Mouse (Mus musculus): ENCODE measurements at regions not wholly inside any gene's neighbourhood (a gene's known extent, or its start where the extent isn't known, plus 50 kb on each side); places are given as distances from the start of the nearest gene placed in this dataset.
A peak's percentile ranks its signal among the peaks of the same experiment; 100 is the strongest.

DNA sequence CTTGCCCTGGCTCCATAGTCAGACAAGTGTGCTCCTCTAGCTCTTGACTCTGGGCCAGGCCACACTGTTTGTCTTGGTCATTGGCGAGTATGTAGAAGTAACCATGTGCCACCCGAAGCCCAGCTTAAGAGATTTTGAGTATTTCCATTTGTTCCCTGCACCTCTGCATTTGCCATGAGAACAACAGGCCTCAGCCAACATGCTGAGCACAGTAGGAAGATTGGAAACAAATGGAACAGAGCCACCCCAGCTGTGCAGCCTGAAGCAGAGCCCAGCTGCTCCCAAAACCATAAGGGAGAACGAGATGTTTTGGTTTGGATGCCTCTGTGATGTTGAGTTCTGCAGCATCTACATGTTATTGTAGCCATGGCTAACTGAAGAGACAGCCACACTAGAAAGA is 433.1 kb upstream of the Gm6657 start:
- H3K9me3 ChIP-seq (ENCODE audit: control insufficient read depth, low read length): no peaks in the 10 kb centered on the region
- H3K4me2 ChIP-seq (replicated peaks): no peak overlapping the region
- DNase-seq (ENCODE audit: low spot score) (no peak), ATAC-seq (ENCODE audit: low FRiP score) (no peak)
- no peaks in the 10 kb centered on the region for H3K27me3 ChIP-seq (ENCODE audit: control insufficient read depth, insufficient read depth, low read length)
- H3K36me3 ChIP-seq (replicated peaks; ENCODE audit: control insufficient read depth, insufficient read depth): no peaks in the 10 kb centered on the region
- H3K4me3 ChIP-seq (replicated peaks; ENCODE audit: low read length): no peak overlapping the region
- no peak overlapping the region for H3K27ac ChIP-seq
- H3K9ac ChIP-seq: no peak overlapping the region
- H3K4me1 ChIP-seq (replicated peaks; ENCODE audit: control insufficient read depth, insufficient read depth, low read length): peaks cover 15% of the 10 kb centered on the region; the same call in 1 of the 2 replicates
- WGBS: 82% methylated on average over 3 of the region's 3 CpGs

DNA sequence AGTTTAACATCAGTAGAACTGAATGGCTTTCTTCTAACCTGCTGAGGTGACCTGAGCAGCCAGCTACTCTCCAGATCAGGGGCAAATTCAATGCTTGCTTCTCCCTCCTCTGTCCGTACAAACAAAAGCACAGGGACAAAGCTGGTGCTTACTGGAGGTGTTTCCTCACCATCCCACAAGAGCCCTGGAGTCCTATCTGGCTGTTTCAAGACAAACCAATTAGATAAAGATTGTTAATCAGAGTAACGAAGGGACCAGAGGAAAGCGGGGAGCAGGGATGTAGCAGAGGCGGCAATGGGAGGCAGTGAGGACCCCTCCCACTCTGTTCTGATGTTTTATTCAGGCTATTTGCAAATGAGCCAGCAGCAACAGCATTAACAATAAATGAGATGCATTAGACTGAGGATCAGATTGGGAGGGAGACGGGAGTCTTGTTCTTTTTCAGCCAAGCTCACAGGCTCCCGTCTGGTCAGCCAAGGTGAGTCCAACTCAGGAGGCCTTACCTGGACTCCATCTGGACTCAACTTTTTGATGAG is 418.0 kb upstream of the Gm6657 start:
- Histone ChIP-seq H3K36me3 (replicated peaks; ENCODE audit: control insufficient read depth, insufficient read depth) (no peaks in the 10 kb centered on the region), H3K9me3 (ENCODE audit: control insufficient read depth, low read length) (no peaks in the 10 kb centered on the region), H3K4me2 (replicated peaks) (no peak overlapping the region), H3K4me3 (replicated peaks; ENCODE audit: low read length) (no peak overlapping the region), H3K9ac (no peak overlapping the region), H3K27me3 (ENCODE audit: control insufficient read depth, insufficient read depth, low read length) (no peaks in the 10 kb centered on the region), H3K27ac (no peak overlapping the region), H3K4me1 (replicated peaks; ENCODE audit: control insufficient read depth, insufficient read depth, low read length) (peaks cover 12% of the 10 kb centered on the region; the same call in 1 of the 2 replicates)
- ATAC-seq (ENCODE audit: low FRiP score) (no peak), DNase-seq (ENCODE audit: low spot score) (no peak)
- WGBS: 53% methylated on average over 6 of the region's 6 CpGs

DNA sequence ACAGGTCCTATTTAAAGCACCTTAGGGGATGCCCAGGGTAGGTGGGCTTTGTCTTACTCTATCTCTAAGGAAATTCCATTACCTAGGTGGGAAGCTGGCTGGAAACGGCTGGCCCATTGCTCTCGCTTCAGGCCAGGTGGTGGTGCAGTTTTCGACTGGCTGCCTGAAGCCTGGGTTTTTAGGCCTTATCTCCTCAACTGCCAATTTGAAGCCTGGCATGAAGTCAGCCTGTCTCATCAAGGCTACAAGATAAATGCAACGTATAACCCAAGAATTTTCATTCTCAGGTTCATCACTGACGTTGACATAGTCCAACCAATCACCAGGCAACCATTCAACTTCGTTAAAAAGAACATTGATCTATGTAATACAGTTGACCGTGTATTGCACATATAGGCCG is 417.3 kb upstream of the Gm6657 start:
- H3K4me3 ChIP-seq (replicated peaks; ENCODE audit: low read length): no peak overlapping the region
- H3K4me2 ChIP-seq (replicated peaks): no peak overlapping the region
- H3K36me3 ChIP-seq (replicated peaks; ENCODE audit: control insufficient read depth, insufficient read depth): no peaks in the 10 kb centered on the region
- peaks cover 14% of the 10 kb centered on the region; the same call in 1 of the 2 replicates for H3K4me1 ChIP-seq (replicated peaks; ENCODE audit: control insufficient read depth, insufficient read depth, low read length)
- ATAC-seq (ENCODE audit: low FRiP score) (no peak), DNase-seq (ENCODE audit: low spot score) (no peak)
- H3K27ac ChIP-seq: 0 out of 2 replicates have a peak overlapping the region, but pooled peaks have one; percentile 43
- H3K9me3 ChIP-seq (ENCODE audit: control insufficient read depth, low read length): no peaks in the 10 kb centered on the region
- no peaks in the 10 kb centered on the region for H3K27me3 ChIP-seq (ENCODE audit: control insufficient read depth, insufficient read depth, low read length)
- H3K9ac ChIP-seq: no peak overlapping the region
- 76% methylated on average over 8 of the region's 8 CpGs for WGBS

DNA sequence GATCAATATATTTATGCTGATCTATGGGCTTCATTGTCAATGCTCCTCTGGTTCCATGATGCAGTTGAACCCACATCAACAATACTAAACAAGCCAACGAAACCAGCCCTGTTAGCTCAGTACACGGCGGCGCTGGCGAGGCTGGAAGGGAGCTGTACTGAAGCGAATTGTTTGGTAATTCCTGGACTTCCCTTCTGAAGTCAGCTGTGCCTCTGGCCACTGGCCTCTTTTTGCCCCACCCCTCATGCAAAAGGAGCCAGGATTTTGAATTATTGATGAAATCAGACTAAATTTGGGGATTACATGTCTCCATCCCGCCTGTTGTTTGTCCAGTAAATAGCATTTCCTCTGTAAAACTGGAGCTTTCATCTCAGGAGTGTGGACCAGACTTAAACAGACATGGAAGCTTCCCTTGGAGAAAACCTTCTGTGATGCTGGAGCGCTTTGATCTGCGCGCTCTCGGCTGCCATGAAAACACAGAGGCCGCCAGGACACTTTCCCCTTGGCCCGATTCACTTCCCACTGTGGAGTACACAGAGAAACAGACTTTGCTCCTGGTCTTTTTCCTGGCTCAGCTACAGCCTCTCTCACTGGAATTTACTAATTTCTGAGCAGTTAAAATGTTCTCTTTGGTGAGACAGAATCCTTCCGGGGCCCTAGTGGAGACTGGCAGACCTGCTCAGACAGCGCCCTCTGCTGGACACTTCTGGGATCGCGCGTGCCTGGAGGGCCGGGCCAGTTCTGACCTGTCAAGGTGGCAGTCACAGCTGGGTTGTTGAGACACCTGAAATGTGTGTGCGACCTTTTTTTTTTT is 412.9 kb upstream of the Gm6657 start:
- Histone ChIP-seq H3K36me3 (replicated peaks; ENCODE audit: control insufficient read depth, insufficient read depth) (no peaks in the 10 kb centered on the region), H3K4me3 (replicated peaks; ENCODE audit: low read length) (0 out of 2 replicates have a peak overlapping the region, but pooled peaks have one; percentile 7), H3K27me3 (ENCODE audit: control insufficient read depth, insufficient read depth, low read length) (no peaks in the 10 kb centered on the region), H3K9me3 (ENCODE audit: control insufficient read depth, low read length) (no peaks in the 10 kb centered on the region), H3K4me1 (replicated peaks; ENCODE audit: control insufficient read depth, insufficient read depth, low read length) (peaks cover 30% of the 10 kb centered on the region), H3K4me2 (replicated peaks) (peak overlapping the region; percentile 37), H3K27ac (peak overlapping the region; percentile 71; the same call in 1 of the 2 replicates), H3K9ac (no peak overlapping the region)
- peak; percentile 72 for ATAC-seq (ENCODE audit: low FRiP score)
- WGBS: 37% methylated on average over 20 of the region's 20 CpGs
- DNase-seq (ENCODE audit: low spot score): peak; percentile 89

DNA sequence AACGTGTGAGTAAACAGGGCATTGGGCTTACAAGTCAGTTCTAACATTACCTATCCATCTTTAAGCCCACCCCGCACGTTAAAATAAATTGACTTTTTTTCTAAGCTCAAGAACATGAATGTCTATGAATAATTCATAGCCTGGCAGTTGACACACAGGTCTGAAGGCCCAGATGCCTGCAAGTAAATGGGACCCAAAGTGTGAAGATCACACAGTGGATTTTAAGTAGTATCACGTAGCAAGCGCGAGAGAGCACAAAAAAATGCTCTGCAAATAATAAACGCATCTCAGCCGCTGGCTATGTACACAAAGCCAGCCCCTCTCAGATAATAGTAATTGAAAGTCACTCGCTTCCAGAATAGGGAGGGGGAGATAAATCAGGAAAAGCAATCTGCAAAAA is 410.1 kb upstream of the Gm6657 start:
- H3K4me3 ChIP-seq (replicated peaks; ENCODE audit: low read length): no peak overlapping the region
- H3K9ac ChIP-seq: no peak overlapping the region
- DNase-seq (ENCODE audit: low spot score) (no peak), ATAC-seq (ENCODE audit: low FRiP score) (no peak)
- no peaks in the 10 kb centered on the region for H3K36me3 ChIP-seq (replicated peaks; ENCODE audit: control insufficient read depth, insufficient read depth)
- no peaks in the 10 kb centered on the region for H3K27me3 ChIP-seq (ENCODE audit: control insufficient read depth, insufficient read depth, low read length)
- H3K27ac ChIP-seq: peak overlapping the region; percentile 8; the same call in 1 of the 2 replicates
- no peak overlapping the region for H3K4me2 ChIP-seq (replicated peaks)
- WGBS: 34% methylated on average over 9 of the region's 9 CpGs
- peaks cover 24% of the 10 kb centered on the region for H3K4me1 ChIP-seq (replicated peaks; ENCODE audit: control insufficient read depth, insufficient read depth, low read length)
- no peaks in the 10 kb centered on the region for H3K9me3 ChIP-seq (ENCODE audit: control insufficient read depth, low read length)

DNA sequence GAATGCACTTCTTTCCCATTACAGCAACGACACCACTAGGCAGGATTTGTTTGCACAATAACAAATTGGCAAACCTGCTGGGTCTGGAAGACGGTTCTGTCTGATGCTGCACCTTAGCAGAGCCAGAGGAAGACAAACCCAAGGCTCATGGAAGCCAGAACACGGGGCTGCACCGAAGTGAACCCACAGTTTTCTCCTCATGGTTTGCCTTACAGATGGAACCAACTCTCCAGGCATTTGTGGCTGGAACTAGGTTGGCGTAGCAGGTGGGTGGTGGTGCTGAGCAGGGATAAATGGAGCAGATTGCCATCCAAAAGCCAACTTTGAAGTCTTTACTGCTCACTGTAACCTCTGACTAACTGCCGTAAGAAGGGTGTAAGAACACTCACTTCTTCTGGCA is 408.4 kb upstream of the Gm6657 start:
- WGBS: 84% methylated on average over 6 of the region's 6 CpGs
- H3K27me3 ChIP-seq (ENCODE audit: control insufficient read depth, insufficient read depth, low read length): no peaks in the 10 kb centered on the region

DNA sequence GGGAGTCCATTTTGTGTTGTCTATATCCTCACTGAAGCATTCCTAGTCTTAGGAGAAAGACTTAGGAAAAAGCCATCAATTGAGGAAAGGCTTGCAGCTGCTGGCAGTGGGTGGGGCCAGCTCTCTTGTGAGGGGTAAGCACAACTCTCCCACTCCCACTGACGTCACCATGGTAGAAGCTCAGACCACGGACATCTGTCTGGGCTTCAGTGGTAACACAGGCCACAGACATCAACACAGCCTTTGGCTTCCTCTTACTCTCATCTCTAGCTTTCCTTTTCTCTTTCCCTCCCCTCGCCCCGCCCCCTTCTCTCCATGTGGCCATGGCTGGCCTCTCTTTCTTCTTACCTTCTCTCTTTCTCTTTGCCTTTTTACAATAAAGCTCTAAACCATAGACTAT is 407.4 kb upstream of the Gm6657 start:
- ATAC-seq (ENCODE audit: low FRiP score) (no peak), DNase-seq (ENCODE audit: low spot score) (no peak)
- Histone ChIP-seq H3K36me3 (replicated peaks; ENCODE audit: control insufficient read depth, insufficient read depth) (no peaks in the 10 kb centered on the region), H3K4me2 (replicated peaks) (no peak overlapping the region), H3K27ac (no peak overlapping the region), H3K4me1 (replicated peaks; ENCODE audit: control insufficient read depth, insufficient read depth, low read length) (peaks cover 27% of the 10 kb centered on the region), H3K9ac (no peak overlapping the region), H3K27me3 (ENCODE audit: control insufficient read depth, insufficient read depth, low read length) (no peaks in the 10 kb centered on the region), H3K9me3 (ENCODE audit: control insufficient read depth, low read length) (no peaks in the 10 kb centered on the region), H3K4me3 (replicated peaks; ENCODE audit: low read length) (no peak overlapping the region)
- 63% methylated on average over 4 of the region's 4 CpGs for WGBS

More for the DNA sequence above, 408.4 kb upstream of the Gm6657 start:
- no peak overlapping the region for H3K9ac ChIP-seq
- peaks cover 34% of the 10 kb centered on the region for H3K4me1 ChIP-seq (replicated peaks; ENCODE audit: control insufficient read depth, insufficient read depth, low read length)
- no peak overlapping the region for H3K4me2 ChIP-seq (replicated peaks)
- H3K36me3 ChIP-seq (replicated peaks; ENCODE audit: control insufficient read depth, insufficient read depth): no peaks in the 10 kb centered on the region
- no peak overlapping the region for H3K4me3 ChIP-seq (replicated peaks; ENCODE audit: low read length)
- DNase-seq (ENCODE audit: low spot score) (no peak), ATAC-seq (ENCODE audit: low FRiP score) (no peak)
- no peak overlapping the region for H3K27ac ChIP-seq
- no peaks in the 10 kb centered on the region for H3K9me3 ChIP-seq (ENCODE audit: control insufficient read depth, low read length)

DNA sequence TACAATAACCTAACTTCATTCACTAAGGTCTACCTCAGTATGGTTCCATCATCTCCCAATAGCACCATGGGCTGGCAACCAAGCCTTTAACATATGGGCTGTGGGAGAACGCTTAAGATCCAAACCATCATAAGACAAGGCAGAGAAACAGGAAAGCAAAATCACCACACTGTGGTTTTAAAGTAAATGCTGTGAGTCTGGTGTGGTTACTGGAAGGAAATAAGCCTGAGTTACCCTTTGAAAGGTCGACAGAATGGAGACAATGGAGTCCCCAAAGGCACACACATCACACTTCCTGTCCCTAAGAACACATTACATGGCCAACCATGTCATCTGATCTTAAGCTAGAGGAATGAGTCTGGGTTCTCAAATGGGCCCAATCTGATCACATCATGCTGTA is 405.8 kb upstream of the Gm6657 start:
- Histone ChIP-seq H3K9ac (no peak overlapping the region), H3K4me3 (replicated peaks; ENCODE audit: low read length) (no peak overlapping the region), H3K4me2 (replicated peaks) (no peak overlapping the region), H3K27me3 (ENCODE audit: control insufficient read depth, insufficient read depth, low read length) (no peaks in the 10 kb centered on the region), H3K36me3 (replicated peaks; ENCODE audit: control insufficient read depth, insufficient read depth) (no peaks in the 10 kb centered on the region), H3K9me3 (ENCODE audit: control insufficient read depth, low read length) (no peaks in the 10 kb centered on the region), H3K4me1 (replicated peaks; ENCODE audit: control insufficient read depth, insufficient read depth, low read length) (peaks cover 22% of the 10 kb centered on the region), H3K27ac (no peak overlapping the region)
- WGBS: 78% methylated on average over 2 of the region's 2 CpGs
- DNase-seq (ENCODE audit: low spot score) (no peak), ATAC-seq (ENCODE audit: low FRiP score) (no peak)

DNA sequence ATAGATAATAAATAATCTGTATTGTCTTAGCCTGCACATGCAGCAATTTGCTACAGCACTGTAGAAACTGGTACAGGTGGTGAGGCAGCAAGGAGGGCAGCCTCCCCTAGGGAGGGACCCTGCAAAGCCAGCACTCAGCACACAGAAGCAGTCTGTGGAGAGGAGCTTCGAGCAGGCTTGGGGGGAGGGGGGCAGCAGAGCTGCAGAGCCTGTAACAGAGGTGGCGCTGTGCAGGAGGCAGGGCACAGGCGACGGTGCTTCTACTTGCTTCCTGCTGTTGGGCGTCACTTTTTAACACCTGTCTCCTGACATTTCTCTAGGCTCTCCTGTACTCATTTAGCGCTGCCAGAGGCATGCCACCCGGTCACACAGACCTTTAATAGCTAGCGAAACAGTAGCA is 404.6 kb upstream of the Gm6657 start:
- H3K27me3 ChIP-seq (ENCODE audit: control insufficient read depth, insufficient read depth, low read length): no peaks in the 10 kb centered on the region
- no peaks in the 10 kb centered on the region for H3K9me3 ChIP-seq (ENCODE audit: control insufficient read depth, low read length)

More for the DNA sequence above, 404.6 kb upstream of the Gm6657 start:
- peak overlapping the region; percentile 51 for H3K9ac ChIP-seq
- 2% methylated on average over 8 of the region's 8 CpGs for WGBS
- peak overlapping the region; percentile 46 for H3K4me2 ChIP-seq (replicated peaks)
- DNase-seq (ENCODE audit: low spot score) (peak; percentile 56), ATAC-seq (ENCODE audit: low FRiP score) (peak; percentile 66; the same call in 1 of the 2 replicates)
- no peaks in the 10 kb centered on the region for H3K36me3 ChIP-seq (replicated peaks; ENCODE audit: control insufficient read depth, insufficient read depth)
- no peak overlapping the region for H3K27ac ChIP-seq
- H3K4me1 ChIP-seq (replicated peaks; ENCODE audit: control insufficient read depth, insufficient read depth, low read length): peaks cover 11% of the 10 kb centered on the region
- peak overlapping the region; percentile 8 for H3K4me3 ChIP-seq (replicated peaks; ENCODE audit: low read length)
